Mouse (Mus musculus): ENCODE measurements around the gene Pnkp. TPM values are rescaled to one million over a fixed set of nuclear protein-coding genes. Genes with fewer than 3 reads are reported as not detected.

The Pnkp gene
- polyA plus RNA-seq, 1 experiment from 2014 or later, result 43.2 TPM

DNA sequence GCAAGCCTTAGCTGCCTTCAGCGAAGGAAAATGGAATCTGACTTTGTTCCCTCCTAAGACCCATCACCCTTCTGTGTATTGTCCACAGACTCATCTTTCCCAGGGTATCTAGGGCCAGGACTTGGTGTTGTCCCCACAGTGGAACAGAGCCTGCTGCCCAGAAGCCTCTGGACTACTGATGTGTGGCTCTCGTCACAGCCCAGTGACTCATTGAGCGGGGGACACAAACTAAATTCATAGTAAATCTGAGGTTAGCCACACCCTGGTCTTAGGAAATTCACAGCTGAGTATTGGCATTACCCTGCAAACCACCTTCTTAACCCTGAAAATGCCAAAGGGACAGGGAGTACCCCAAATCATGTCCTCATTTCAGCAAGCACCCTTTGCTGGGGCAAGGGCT lies 30.2 kb upstream of the Pnkp start:
- no peak for ATAC-seq
- no peak for DNase-seq (ENCODE audit: low read depth, low spot score)
- TF ChIP-seq CTCF (IDR thresholded peaks at IDR 0.05), result no peak
- no peaks in the 10 kb centered on the region for H3K27me3 ChIP-seq
- CTCF ChIA-PET, result interaction anchor here (1.1 to 3.6 kb wide), 4 partner anchors 9 to 72 kb away, joined by 3 to 21 read pairs (median 5); partner anchors contain the start of genes Atf5, Il4i1 and Nup62
- in situ Hi-C loops (cut with MboI; ENCODE audit: low pct_unique_long_range_greater_than_20kb), result no loop called here
- POLR2A ChIA-PET, result interaction anchor here (1.0 to 1.9 kb wide), 3 partner anchors 12 to 104 kb away, joined by 3 to 11 read pairs (median 5); no protein-coding TSS in a partner anchor

DNA sequence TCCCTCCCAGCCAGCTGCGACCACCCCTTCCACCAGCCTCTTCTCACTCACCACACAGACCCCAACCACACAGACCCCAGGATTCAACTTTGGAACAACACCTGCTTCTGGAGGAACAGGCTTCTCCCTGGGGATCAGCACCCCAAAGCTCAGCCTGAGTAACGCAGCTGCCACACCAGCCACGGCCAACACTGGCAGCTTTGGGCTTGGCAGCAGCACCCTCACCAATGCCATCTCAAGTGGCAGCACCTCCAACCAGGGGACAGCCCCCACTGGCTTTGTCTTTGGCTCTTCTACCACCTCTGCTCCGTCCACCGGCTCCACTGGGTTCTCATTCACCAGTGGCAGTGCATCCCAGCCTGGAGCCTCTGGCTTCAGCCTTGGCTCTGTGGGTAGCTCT lies 28.2 kb upstream of the Pnkp start:
- ATAC-seq (no peak), DNase-seq (ENCODE audit: low read depth, low spot score) (no peak)
- CTCF ChIA-PET, result interaction anchor here (1.6 to 3.6 kb wide), 3 partner anchors 11 to 15 kb away, joined by 4 to 21 read pairs (median 7); partner anchors contain the start of genes Atf5, Il4i1 and Nup62
- no peaks in the 10 kb centered on the region for H3K27me3 ChIP-seq
- in situ Hi-C loops (cut with MboI; ENCODE audit: low pct_unique_long_range_greater_than_20kb), result no loop called here
- POLR2A ChIA-PET, result no interaction called here
- TF ChIP-seq CTCF (IDR thresholded peaks at IDR 0.05), result no peak

DNA sequence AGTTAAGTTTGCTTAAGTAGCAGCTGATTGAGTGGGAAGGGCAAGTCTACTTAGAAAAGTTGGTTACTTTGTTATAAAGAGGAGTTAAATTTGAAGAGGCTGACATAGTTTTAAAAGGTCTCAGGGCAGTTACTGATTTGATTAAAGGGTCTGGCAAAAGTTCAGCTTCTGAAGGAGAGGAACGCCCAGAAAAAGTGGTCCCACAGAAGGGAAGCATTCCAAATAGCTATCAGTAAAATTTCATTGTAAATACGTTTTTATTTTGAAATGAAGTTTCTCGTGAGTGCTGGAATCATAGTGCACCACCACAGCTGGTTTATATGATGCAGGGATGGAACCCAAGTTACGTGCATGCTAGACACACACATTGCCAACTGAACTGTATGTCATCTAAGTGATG lies 24.2 kb upstream of the Pnkp start:
- no peak for TF ChIP-seq CTCF (IDR thresholded peaks at IDR 0.05)
- ChIA-PET CTCF (no interaction called here), POLR2A (no interaction called here)
- in situ Hi-C loops (cut with MboI; ENCODE audit: low pct_unique_long_range_greater_than_20kb), result no loop called here
- H3K27me3 ChIP-seq, result no peaks in the 10 kb centered on the region
- no peak for ATAC-seq
- DNase-seq (ENCODE audit: low read depth, low spot score), result no peak

DNA sequence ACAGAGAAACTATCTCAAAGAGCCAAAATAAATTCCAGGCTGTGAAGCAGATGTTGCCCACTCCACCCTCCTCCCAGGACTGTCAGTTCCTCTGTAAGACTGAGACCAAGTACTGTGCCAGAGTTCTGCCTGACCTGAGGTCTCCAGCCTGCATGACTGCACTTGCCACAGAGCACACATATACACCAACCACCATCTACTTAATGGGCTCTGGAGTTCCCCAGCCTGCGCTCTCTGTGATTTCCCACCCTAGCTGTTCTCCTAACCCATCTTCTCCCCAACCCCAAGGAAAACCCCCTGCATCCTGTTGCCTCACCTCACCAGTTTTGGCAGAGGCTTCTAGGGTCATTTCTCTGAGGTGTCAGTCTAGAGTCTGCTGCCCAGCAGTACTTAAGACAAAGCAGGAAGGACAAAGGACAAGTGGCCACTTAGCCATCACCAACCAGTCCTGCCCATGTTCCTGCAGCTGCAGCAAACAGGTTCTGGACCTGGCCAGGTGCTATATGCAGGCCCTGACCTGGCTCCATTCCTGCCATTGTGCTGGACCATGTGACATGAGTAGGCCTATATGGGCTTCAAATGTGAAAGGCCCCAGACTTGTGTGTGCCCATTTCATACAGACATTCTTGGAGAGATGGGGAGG lies 21.4 kb upstream of the Pnkp start:
- ChIA-PET CTCF (interaction anchor here (1.1 to 3.1 kb wide), 2 partner anchors 10 to 13 kb away, joined by 4 to 14 read pairs; no protein-coding TSS in a partner anchor), POLR2A (interaction anchor here (1.1 to 1.4 kb wide), 2 partner anchors 8 to 16 kb away, joined by 4 to 6 read pairs; no protein-coding TSS in a partner anchor)
- in situ Hi-C loops (cut with MboI; ENCODE audit: low pct_unique_long_range_greater_than_20kb), result no loop called here
- TF ChIP-seq CTCF (IDR thresholded peaks at IDR 0.05), result no peak
- DNase-seq (ENCODE audit: low read depth, low spot score), result no peak
- ATAC-seq, result no peak
- no peaks in the 10 kb centered on the region for H3K27me3 ChIP-seq

DNA sequence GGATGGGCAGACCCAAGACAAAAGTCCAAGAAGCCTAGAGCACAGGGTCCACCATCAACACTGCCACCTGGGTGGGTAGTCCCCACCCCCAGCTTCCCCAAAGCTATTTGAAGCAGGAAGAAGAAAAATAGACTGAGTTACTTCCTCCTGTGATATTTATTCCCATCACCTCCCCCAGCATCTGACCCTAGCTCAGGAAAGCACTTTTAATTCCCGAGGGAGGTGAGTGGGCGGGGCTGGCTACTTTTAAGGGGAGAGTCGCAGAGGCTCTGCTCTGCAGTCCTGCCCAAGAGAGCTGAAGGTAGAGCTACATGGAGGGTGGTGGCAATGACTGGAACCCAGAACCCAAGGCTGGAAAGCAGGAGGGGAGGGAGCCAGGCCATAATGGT lies 20.9 kb upstream of the Pnkp start:
- ChIA-PET CTCF (interaction anchor here (0.8 to 3.1 kb wide), 3 partner anchors 8 to 14 kb away, joined by 3 to 14 read pairs (median 4); no protein-coding TSS in a partner anchor), POLR2A (no interaction called here)
- no peak for TF ChIP-seq CTCF (IDR thresholded peaks at IDR 0.05)
- ATAC-seq (no peak), DNase-seq (ENCODE audit: low read depth, low spot score) (no peak)
- no peaks in the 10 kb centered on the region for H3K27me3 ChIP-seq
- in situ Hi-C loops (cut with MboI; ENCODE audit: low pct_unique_long_range_greater_than_20kb), result no loop called here

DNA sequence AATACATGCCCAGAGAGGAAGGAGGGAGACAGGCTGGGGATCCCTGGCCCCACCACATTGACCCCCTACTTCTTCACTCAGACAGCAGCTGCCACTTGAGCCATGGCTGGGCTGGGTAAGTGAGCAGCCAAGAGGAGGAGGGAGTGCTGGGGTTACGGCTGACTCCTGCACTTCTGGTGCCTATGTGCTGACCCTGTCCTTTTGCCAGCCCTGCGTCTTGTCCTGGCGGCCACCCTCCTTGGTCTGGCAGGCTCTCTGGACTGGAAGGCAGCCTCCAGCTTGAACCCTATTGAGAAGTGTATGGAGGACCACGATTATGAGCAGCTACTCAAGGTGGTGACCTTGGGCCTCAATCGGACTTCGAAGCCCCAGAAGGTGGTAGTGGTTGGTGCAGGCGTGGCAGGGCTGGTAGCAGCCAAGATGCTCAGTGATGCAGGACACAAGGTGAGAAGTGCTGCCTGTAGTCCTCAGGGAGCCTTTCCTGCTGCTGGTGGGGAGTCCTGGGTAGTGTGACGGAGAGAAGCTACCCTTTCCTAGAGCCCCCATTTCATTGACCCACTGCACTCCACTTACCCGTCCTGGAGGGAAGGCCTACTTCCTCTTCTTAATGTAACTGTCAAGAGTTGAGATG lies 20.4 kb upstream of the Pnkp start:
- no peaks in the 10 kb centered on the region for H3K27me3 ChIP-seq
- DNase-seq (ENCODE audit: low read depth, low spot score), result no peak
- ChIA-PET CTCF (interaction anchor here (0.8 to 3.1 kb wide), 4 partner anchors 9 to 91 kb away, joined by 3 to 14 read pairs (median 4); no protein-coding TSS in a partner anchor), POLR2A (interaction anchor here (1.1 kb wide), 1 partner anchor 14 kb away, joined by 4 read pairs; no protein-coding TSS in a partner anchor)
- ATAC-seq, result no peak
- no peak for TF ChIP-seq CTCF (IDR thresholded peaks at IDR 0.05)
- in situ Hi-C loops (cut with MboI; ENCODE audit: low pct_unique_long_range_greater_than_20kb), result no loop called here

DNA sequence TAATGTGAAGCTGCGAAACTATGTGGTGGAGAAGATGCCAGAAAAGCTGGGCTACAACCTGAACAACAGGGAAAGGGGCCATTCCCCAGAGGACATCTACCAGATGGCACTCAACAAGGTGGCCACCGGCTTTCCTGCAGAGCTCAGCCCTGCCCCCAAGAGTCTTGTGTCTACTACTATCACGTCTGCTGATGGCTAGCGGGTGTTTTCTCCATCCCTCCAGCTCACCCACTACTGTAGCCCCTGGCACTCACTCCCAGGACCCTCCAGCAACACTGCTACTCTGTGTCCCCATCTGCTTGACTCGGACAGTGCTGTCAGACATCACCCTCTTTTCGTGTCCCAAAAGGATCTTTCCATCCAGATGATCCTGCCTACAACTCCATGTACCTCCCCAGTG lies 18.9 kb upstream of the Pnkp start:
- no peaks in the 10 kb centered on the region for H3K27me3 ChIP-seq

DNA sequence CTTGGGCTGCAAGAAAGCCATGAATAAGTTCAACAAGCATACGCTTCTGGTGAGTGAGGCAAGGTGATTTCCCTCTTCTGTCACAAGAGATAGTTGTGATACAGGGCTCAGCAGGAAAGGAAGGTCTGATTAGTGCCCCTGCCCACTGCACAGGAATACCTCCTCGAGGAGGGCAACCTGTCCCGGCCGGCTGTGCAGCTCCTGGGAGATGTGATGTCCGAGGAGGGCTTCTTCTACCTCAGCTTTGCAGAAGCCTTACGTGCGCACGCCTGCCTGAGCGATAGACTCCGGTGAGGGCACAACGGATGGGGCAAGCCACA lies 17.8 kb upstream of the Pnkp start:
- ChIA-PET POLR2A (interaction anchor here (1.0 to 2.7 kb wide), 2 partner anchors 12 to 57 kb away, joined by 3 to 11 read pairs; no protein-coding TSS in a partner anchor), CTCF (no interaction called here)
- no peak for DNase-seq (ENCODE audit: low read depth, low spot score)
- H3K27me3 ChIP-seq, result no peaks in the 10 kb centered on the region
- no peak for TF ChIP-seq CTCF (IDR thresholded peaks at IDR 0.05)
- in situ Hi-C loops (cut with MboI; ENCODE audit: low pct_unique_long_range_greater_than_20kb), result no loop called here
- no peak for ATAC-seq

More for the DNA sequence above, 18.9 kb upstream of the Pnkp start:
- ATAC-seq (no peak), DNase-seq (ENCODE audit: low read depth, low spot score) (no peak)
- POLR2A ChIA-PET, result interaction anchor here (2.7 kb wide), 1 partner anchor 11 kb away, joined by 11 read pairs; no protein-coding TSS in a partner anchor
- no peak for TF ChIP-seq CTCF (IDR thresholded peaks at IDR 0.05)
- in situ Hi-C loops (cut with MboI; ENCODE audit: low pct_unique_long_range_greater_than_20kb), result no loop called here
- CTCF ChIA-PET, result interaction anchor here (2.0 kb wide), 1 partner anchor 14 kb away, joined by 8 read pairs; no protein-coding TSS in a partner anchor

DNA sequence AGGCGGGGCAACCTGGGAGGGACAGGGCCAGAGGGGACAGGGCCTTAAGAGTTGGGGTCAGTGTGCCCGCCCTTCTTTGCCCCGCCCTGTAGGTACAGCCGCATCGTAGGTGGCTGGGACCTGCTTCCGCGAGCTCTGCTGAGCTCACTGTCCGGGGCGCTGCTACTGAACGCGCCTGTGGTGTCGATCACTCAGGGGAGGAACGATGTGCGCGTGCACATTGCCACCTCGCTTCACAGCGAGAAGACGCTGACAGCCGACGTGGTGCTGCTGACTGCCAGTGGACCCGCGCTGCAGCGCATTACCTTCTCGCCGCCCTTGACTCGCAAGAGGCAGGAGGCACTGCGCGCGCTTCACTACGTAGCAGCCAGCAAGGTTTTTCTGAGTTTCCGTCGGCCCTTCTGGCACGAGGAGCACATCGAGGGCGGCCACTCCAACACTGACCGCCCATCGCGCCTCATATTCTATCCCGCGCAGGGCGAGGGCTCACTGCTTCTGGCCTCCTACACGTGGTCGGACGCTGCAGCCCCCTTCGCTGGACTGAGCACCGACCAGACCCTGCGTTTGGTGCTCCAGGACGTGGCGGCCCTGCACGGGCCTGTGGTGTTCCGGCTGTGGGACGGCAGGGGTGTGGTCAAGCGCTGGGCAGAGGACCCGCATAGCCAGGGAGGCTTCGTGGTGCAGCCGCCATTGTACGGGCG lies 17.3 kb upstream of the Pnkp start:
- no peak for TF ChIP-seq CTCF (IDR thresholded peaks at IDR 0.05)
- no peaks in the 10 kb centered on the region for H3K27me3 ChIP-seq
- in situ Hi-C loops (cut with MboI; ENCODE audit: low pct_unique_long_range_greater_than_20kb), result no loop called here
- ATAC-seq (no peak), DNase-seq (ENCODE audit: low read depth, low spot score) (no peak)
- POLR2A ChIA-PET, result interaction anchor here (1.0 to 2.7 kb wide), 2 partner anchors 12 to 57 kb away, joined by 3 to 11 read pairs; no protein-coding TSS in a partner anchor
- CTCF ChIA-PET, result no interaction called here

DNA sequence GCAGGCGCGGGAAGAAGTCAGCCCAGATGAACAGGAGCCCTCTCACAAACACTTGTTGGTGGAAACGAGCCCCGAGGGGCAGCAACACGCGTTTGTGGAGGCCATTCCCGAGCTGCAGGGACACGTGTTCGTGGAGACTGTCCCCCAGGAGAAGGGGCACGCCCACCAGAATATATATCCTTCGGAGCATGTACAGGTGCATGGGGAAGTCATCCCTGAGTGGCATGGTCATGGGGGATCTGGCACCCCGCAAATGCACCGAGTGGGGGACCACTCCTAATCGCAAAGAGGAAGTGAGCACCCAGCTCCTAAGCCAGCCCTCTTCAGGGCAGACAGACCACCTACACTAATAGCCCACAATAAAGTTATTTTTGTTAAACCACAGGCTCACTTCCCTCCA lies 16.5 kb upstream of the Pnkp start:
- ChIA-PET POLR2A (no interaction called here), CTCF (no interaction called here)
- in situ Hi-C loops (cut with MboI; ENCODE audit: low pct_unique_long_range_greater_than_20kb), result no loop called here
- DNase-seq (ENCODE audit: low read depth, low spot score), result no peak
- ATAC-seq, result no peak
- no peaks in the 10 kb centered on the region for H3K27me3 ChIP-seq
- no peak for TF ChIP-seq CTCF (IDR thresholded peaks at IDR 0.05)
